Mouse (Mus musculus) olfactory bulb, adult 2 months (tissue): ENCODE data around the gene Gm3435.
"Not testable (repeated sequence)": the region's sequence is repeated elsewhere in the genome, so short reads cannot be mapped to it uniquely, and the experiment has no call there.

Experiments used
- CTCF ChIP-seq: fragments of 200-500 bp; IDR thresholded peaks from 2 replicates; pipeline ENCODE4 v1.5.1; 2012; ENCODE audit warnings: low read depth, mild to moderate bottlenecking, low read length, moderate library complexity; ENCODE audit not compliant: insufficient read depth
- POLR2A ChIP-seq: fragments of 200-500 bp; IDR thresholded peaks from 2 replicates; pipeline ENCODE4 v1.6.1; 2012; ENCODE audit warnings: mild to moderate bottlenecking, low read depth, low read length, moderate library complexity; ENCODE audit not compliant: insufficient read depth

- TF ChIP-seq CTCF, POLR2A: not testable (repeated sequence)
These were observed 43.3 kb downstream of the Gm3435 start for GRCm38 (mm10) chr17:15053183-15053828.
